Mouse (Mus musculus) ES-E14 (cell line): ENCODE measurements at regions not wholly inside any gene's neighbourhood (a gene's known extent, or its start where the extent isn't known, plus 50 kb on each side); places are given as distances from the start of the nearest gene placed in this dataset.

Experiments used
- CHD2 ChIP-seq: IDR thresholded peaks from 2 replicates; pipeline ENCODE4 v1.6.1; 2014; ENCODE audit warnings: mild to moderate bottlenecking, low read depth, low read length, inconsistent platforms
- MAFK ChIP-seq: IDR thresholded peaks from 2 replicates; pipeline ENCODE4 v1.6.1; 2014; ENCODE audit warnings: mild to moderate bottlenecking, low read depth, low read length, inconsistent platforms; ENCODE audit not compliant: insufficient read depth
- ZC3H11A ChIP-seq: IDR thresholded peaks from 2 replicates; pipeline ENCODE4 v1.6.1; 2012; ENCODE audit warnings: low read depth, mild to moderate bottlenecking, inconsistent platforms, low read length, borderline replicate concordance
- ZNF384 ChIP-seq: IDR thresholded peaks from 2 replicates; pipeline ENCODE4 v1.6.1; 2012; ENCODE audit warnings: low read depth, low read length, inconsistent platforms

- TF ChIP-seq CHD2 (no peak), ZC3H11A (no peak), MAFK (no peak), ZNF384 (no peak)
Observed at GRCm38 (mm10) chr2:138640654-138641053, 384.3 kb downstream of the Btbd3 start.
